Mouse (Mus musculus) brain, embryonic 18.5 days (tissue): ENCODE results near the gene Cyp24a1.
"Not testable (repeated sequence)": the region's sequence is repeated elsewhere in the genome, so short reads cannot be mapped to it uniquely, and the experiment has no call there.

Experiments
- DNase-seq: peaks from one replicate; pipeline ENCODE4 v3.0.0-alpha.2; 2012; ENCODE audit warnings: low read depth, low spot score

Gene Cyp24a1

GRCm38 (mm10) chr2:170496154-170496930 is 603 bp downstream of the Cyp24a1 start, which contains the start of gene Pfdn4:
TSS of gene Pfdn4 (plus strand) at chr2:170496428.
- DNase-seq = no peak

DNA sequence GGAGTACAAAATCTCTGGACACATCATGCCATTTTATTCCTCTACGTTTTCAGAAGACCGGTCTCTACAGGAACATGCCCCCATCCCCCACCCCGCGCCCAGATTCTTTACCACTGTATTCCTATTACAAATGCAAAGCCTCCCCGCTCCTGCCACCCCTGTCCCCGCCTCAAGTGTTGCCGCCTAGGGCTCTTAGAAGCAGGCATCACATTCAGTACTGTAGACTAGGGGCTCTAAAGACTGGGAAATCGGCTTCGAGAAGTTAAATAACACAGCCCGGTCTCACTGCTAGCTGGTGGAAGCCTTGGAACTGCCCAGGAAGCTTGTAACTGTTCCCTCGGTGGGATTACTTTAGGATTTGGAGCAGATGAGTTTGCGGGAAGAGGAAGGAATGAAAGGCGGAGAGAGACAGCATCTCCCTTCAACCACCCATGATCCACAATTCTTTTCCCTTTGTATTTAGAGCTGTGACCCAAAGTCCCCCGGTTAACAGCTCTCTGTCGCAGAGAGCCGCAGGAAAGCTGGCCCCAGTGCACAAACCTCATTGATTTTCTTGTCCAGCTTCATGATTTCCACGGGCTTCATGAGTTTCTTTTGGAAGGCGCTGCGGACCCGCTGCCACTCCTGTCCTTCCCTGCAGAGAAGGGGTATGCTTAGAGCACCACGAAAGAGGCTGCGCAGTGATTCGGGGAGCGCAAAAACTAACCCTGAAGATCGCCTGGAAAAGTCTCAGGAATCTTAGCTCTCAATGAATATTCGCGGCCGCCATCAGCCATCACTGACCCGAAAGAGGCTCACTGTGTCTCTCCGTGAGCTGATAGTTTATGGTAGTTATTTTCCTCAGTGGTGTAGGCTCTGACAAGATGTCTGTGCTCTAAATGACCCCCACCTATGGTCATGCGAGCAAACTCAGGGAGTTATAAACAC is 1.9 kb downstream of the Cyp24a1 start:
- DNase-seq = no peak

- no peak for DNase-seq
Measured at GRCm38 (mm10) chr2:170487890-170488502, 8.9 kb downstream of the Cyp24a1 start.

- no peak for DNase-seq
Measured at GRCm38 (mm10) chr2:170487202-170487601, 9.7 kb downstream of the Cyp24a1 start.

DNA sequence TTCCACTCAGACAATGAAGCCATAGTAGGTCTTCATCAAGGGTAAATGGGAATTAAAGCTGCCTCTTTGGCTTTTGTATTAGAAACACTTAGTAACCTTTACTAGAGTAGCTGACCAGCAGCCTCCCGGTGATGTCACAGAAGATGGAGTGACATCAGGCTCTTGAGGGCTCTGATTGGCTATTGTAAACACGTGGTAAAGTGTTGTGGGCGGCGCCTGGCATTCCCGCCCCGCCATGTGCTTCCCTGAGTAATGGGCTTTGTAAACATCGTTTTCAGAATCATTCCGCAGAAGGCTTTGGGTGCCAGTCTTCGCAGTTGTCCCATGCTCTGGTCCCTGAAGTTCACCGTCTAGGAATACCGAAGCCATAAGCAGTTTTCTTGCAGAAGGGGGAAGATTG is 13.0 kb downstream of the Cyp24a1 start:
- DNase-seq = no peak

DNA sequence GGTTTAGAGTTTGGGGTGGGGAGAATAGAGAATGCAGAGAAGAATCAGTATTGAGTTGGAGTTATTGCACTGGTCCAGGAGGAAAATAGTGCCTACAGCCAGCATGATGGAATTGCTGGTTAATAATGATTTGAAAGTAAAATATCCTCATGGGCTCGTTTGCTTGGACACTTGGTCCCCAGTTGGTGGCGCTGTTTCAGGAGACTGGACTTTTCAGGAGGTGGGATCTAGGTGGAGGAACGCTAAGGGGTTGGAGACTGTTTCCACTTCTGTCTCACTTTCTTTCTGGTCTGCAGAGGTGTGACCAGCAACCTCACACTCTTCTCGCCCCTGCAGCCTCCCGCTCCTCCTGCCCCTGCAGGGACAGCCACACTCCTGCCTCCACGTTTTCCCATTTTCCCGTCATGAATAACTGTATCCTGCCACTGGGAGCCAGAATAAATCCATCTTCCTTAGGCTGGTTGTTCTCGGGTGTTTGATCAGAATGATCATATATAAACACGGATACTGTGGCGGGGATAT is 14.9 kb downstream of the Cyp24a1 start:
- no peak for DNase-seq

DNA sequence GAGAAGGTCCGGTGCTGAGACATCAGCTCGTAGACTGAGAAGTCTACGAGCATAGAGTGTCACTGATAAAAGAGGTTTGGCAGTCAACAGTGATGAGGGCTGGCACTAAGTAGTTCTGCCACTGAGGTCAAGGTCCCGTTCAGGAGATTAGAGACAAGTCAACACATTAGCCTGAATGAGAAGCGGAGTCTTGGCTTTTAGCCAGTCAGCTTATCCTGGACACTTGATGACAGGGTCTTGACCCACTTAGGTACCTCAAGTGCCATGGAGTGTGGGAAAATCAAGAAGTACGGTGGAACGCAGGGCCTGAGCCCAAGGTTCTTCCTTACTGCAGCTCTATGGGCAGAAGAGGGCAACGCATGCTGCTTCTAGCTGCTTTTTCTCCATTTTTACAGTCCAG is 20.3 kb downstream of the Cyp24a1 start:
- no peak for DNase-seq

- DNase-seq = no peak
Measured at GRCm38 (mm10) chr2:170476215-170476614, 20.7 kb downstream of the Cyp24a1 start.

DNA sequence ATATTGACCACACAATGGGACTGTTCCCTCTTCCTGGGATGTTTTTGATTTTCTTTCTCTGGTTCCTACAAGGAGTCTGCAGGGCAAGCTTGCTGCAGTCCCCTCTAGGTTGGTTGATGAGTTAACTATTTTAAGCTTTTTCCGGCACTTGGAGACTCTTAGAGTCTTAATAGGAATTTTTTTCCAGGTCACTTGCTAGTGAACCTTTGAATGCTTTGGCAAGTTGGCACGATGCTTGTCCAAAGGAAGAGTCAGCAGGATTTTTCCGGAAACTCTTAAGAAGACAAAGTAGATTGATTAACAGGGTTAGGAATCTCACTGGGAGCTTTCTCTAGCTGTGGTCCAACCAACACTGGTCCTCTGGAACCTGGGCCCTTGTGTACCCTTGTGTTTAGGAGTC is 21.8 kb downstream of the Cyp24a1 start:
- DNase-seq = no peak

GRCm38 (mm10) chr2:170474125-170474524 is 22.8 kb downstream of the Cyp24a1 start:
- DNase-seq = no peak

DNA sequence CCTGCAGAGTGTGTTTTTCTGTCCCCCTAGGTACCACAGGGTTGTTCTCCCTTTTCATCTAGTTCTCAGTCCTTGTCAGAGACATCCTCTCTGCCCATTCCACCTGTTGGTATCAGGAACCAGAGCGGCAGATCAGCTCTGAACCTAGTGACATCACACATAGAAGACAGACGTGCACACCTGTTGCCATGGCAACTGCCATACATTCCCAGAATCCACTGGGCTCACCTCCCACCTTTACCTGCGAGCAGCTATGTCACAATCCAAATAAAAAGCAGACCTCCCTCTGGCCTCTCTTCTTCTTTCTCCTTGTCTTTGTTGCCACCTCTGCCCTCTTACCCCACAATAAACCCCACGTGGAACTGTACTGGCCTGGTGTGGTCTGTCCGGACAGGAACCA is 26.4 kb downstream of the Cyp24a1 start:
- no peak for DNase-seq

GRCm38 (mm10) chr2:170469616-170470308 is 27.2 kb downstream of the Cyp24a1 start:
- no peak for DNase-seq

- DNase-seq = no peak
Measured at GRCm38 (mm10) chr2:170468009-170468408, 28.9 kb downstream of the Cyp24a1 start.

GRCm38 (mm10) chr2:170464817-170465216 is 32.1 kb downstream of the Cyp24a1 start:
- no peak for DNase-seq

- DNase-seq = no peak
Measured at GRCm38 (mm10) chr2:170461652-170462051, 35.3 kb downstream of the Cyp24a1 start.

GRCm38 (mm10) chr2:170459805-170460204 is 37.1 kb downstream of the Cyp24a1 start:
- no peak for DNase-seq

- no peak for DNase-seq
Measured at GRCm38 (mm10) chr2:170459183-170459582, 37.8 kb downstream of the Cyp24a1 start.

- DNase-seq = not testable (repeated sequence)
Measured at GRCm38 (mm10) chr2:170453809-170454208, 43.1 kb downstream of the Cyp24a1 start.

DNA sequence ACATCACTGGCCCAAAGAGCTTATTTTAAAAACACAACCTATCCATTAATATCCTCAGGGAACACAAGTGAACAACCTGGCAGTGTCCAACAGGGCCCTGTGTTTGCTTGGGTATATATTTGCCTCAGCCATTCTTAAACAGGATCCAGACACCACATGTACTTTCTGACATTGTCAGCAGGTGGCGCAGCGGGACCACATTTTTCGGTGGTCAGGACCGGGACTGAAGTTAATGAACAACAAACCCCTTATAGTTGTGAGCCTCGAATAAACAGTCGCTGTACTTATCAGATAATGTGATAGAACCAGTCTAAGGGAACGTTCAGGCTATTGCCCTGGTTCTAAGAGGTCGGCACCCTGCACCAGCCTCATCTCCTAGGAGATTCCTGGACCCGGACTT is 46.0 kb downstream of the Cyp24a1 start:
- DNase-seq = no peak

DNA sequence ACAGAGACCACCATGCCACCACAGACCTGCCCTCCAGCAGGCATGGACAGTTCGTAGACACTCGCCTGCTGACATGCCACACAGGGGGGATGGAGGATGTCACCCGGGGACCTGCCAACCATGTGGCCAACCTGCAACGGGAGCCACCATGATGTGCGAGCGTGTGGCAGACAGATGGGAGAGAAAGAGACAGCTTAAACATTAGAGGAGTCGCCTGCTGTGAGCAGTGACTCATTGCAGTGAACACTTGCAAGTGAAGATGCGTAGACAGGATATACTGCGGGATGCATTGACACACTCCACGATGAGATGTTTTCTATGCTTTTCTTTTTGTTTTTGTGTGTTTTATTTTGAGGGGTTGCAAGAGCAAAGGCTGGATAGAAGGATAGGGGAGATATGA is 49.3 kb downstream of the Cyp24a1 start:
- DNase-seq = no peak

- no peak for DNase-seq
Measured at GRCm38 (mm10) chr2:170446843-170447383, 50.0 kb downstream of the Cyp24a1 start.
